Mouse (Mus musculus) brain, embryonic 14.5 days (tissue): ENCODE measurements at regions not wholly inside any gene's neighbourhood (a gene's known extent, or its start where the extent isn't known, plus 50 kb on each side); places are given as distances from the start of the nearest gene placed in this dataset.

Experiments
- DNase-seq: peaks from one replicate; pipeline ENCODE4 v3.0.0-alpha.2; 2011; ENCODE audit warnings: low read depth
- CTCF ChIP-seq: fragments of 200-500 bp; IDR thresholded peaks from 2 replicates; pipeline ENCODE4 v1.5.1; 2012; ENCODE audit warnings: inconsistent platforms, mild to moderate bottlenecking, moderate library complexity, borderline replicate concordance; ENCODE audit not compliant: insufficient read depth, insufficient read length; ENCODE audit errors: extremely low read depth
- POLR2A ChIP-seq: fragments of 200-500 bp; IDR thresholded peaks from 2 replicates; pipeline ENCODE4 v1.6.1; 2012; ENCODE audit warnings: mild to moderate bottlenecking, inconsistent platforms, borderline replicate concordance; ENCODE audit not compliant: poor library complexity, insufficient read depth, insufficient read length, severe bottlenecking; ENCODE audit errors: extremely low read depth

- no peak for DNase-seq
These were observed 51.4 kb upstream of the Ugp2 start for GRCm38 (mm10) chr11:21422281-21422878.

More at GRCm38 (mm10) chr11:21422281-21422878, 51.4 kb upstream of the Ugp2 start:
- no peak for TF ChIP-seq POLR2A
- no peak for TF ChIP-seq CTCF
